Mouse (Mus musculus): Measurements from ENCODE around the gene Eif2b5.

The Eif2b5 gene

GRCm38 (mm10) chr16:20490581-20490980, 8.0 kb upstream of the Eif2b5 start:
- DNase-seq = no peak

DNA sequence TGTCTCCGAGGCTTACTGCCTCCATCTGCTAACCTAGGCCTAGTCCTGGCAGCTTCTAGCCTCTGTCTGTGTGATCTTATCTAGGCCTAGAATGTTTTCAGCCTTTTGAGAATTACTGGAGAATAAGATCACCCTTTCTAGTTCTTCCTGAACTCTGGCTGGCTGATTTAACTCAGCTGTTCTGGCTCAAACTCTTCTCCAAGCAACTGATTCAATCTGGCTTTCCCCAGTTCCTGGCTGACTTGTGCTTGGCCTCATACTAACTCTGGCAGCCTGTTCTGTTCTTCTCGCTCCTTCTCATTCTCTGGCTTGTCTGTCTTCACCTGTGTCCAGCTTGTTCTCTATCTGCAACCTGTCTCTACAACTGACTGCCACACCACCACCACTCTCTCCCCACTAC, 7.3 kb upstream of the Eif2b5 start:
- no peak for DNase-seq

- DNase-seq = no peak
Observed at GRCm38 (mm10) chr16:20493452-20493851, 5.2 kb upstream of the Eif2b5 start.

DNA sequence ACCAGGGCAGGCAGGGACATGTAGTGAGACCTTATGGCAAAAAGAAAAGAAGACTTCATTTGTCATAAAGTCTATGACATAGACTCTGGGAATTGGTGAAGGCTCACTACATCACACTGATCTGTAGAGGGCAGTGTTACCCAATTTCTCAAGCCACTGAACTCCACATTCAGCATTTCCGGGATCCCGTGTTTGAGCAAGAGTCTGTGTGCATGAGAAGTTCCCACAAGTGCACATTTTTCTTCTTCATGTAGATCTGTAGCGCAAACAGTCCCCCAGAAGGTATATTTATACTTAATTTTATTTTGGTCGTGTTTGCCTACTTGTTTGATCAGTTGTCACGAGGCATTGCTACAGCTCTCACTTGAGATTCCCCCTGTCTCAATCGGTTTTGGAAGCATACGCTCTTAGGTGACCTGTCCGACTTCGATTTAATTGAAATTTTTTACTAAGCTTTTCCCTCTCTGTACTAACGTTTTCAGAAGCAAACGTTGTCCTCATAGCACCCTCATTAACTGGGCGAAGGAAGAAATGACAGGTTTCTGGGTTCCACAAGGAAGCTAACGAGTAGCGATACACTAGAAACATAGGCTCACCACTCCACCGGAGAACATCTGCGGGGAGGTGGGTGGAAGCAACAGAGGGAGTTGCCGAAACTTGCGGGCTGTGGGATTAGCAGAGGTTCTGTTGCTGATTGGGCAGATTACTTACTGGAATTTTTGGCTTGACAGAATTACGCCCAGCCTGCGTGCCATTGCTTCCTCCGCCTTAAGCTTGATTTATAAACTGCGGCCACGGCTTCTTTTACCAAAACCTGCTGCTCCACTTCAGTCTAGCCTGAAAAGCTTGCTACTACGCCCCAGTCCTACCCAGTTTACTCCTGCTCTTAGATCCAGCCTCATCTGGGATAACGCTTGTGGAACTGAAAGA, 1.7 kb upstream of the Eif2b5 start:
- peak; percentile 82 for DNase-seq

DNA sequence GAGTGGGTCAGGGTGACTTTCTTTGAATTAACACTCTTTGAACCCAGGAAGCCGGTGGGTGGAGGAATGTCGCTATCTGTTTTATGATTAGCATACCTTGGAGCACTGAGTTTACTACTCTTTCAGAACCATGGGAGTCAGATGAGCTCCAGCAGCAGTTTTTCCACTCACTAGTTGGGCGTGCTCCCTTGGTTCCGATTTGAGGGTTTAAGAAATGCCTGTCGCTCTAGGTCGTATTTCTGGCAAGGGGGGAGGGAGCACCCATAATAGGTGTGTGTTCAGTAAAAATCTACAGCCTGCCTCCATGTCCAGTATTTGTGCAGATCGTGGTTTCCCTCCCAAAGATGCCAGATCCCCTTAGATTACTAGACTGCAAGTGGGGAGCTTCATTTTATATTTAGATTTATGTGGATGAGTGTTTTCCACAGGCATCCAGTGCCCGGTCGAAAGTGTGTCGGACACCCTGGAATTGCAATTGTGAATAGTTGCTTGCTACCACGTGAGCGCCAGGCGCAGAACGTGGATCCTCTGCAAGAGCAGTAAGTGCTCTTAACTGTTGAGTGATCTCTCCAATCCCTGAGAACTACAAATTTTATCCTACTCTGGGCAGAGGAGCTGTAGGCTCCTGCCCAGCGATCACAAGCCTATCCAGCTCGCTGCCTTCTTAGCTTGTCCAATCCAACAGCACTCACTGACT, 489 bp upstream of the Eif2b5 start:
- peak; percentile 58 for DNase-seq

- no peak for DNase-seq
Observed at GRCm38 (mm10) chr16:20506000-20506399, 7.4 kb downstream of the Eif2b5 start.

DNA sequence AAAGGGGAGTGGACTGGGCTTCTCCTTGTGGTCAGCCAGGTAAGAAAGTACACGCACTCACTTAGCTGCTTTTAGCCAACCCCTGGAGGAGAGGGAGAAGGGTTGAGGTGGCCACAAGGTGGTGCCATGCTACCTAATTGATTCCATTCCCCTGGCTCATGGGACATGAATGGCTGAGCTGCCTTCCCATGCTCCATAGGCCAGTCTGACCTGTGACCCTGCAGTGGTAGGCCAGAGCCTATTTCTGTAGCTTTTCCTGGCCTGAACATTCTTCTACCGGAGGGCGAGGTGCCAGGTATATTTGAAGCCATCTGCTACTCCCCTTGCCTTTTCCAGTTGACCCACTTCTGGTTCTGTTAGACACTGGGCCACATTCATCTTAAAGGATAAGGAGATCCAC, 10.7 kb downstream of the Eif2b5 start:
- DNase-seq = peak; percentile 73

- no peak for DNase-seq
Observed at GRCm38 (mm10) chr16:20511277-20511847, 12.7 kb downstream of the Eif2b5 start.

GRCm38 (mm10) chr16:20516032-20516431, 17.4 kb downstream of the Eif2b5 start:
- no peak for DNase-seq

DNA sequence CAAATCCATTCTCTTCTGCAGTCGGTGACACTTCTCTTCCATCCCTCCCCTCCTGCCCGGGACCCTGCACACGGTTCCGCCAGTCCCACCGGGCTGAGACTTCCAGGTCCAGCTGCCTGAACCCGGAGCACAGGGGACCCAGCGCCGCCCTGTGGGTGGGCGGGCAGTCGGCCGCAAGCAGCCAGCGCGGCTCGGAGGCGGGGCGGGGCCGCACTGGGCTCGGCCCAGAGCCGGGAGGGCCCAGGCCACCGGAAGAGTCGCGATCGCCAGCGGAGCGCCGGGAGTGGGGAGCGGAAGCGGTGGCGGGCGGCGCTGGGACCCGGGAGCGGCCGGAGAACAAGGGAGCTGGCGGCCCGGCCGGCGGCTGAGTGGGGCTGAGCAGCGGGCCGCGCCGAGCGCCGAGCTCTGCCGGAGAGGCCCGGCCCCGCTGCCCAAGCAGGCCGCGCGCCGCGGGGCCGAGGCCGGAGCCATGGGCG, 18.1 kb downstream of the Eif2b5 start, which contains the start of gene Dvl3:
Dvl3 (plus strand) TSS at position 257 of the 476 bp plus-strand sequence.
- peak; percentile 83 for DNase-seq

DNA sequence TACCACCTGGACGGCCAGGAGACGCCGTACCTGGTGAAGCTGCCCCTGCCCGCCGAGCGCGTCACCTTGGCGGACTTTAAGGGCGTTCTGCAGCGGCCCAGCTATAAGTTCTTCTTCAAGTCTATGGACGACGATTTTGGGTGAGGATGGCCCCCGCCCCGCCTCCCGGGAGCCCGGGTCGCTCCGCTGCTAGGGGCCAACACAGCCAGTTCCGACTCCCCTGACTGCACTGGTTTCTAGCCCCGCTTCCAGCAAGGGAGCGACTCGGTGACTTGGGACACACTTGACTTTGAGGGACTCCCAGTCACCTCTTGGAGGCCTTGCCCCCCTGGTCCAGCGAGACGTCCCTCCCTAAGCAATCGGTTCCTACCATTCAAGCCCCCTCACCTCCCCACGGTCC, 18.6 kb downstream of the Eif2b5 start:
- DNase-seq = no peak

DNA sequence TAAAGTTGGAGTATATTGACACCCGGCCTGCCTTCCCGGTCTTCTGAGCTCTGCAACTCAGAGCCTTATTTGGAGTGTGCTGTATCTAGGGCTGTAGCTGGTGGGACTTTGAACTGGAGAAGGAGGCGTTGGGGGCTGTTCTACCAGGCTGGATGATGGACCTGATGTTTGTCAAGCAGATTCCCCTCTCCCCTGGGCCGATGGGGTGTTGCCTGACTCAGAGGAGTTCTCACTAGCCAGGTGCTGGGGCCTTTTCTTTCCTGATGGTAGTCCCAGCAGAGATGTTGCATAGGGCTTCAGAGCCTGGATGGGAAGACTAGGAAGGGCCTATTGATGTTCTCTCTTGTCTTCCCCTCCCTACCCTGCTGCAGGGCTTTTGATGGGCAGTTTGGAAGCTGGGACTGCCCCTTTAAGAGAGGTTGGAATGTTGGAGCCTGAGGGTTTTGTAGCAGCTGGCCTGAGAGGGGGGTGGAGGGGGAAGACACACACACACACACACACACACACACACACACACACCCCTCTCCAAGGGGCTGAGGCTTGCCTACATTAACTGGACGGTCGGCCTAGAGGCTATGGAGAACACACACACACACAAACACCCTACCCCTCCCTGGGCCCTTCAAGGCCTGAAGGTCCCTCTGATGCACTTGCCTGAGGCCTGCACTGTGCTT, 19.2 kb downstream of the Eif2b5 start:
- DNase-seq = no peak

GRCm38 (mm10) chr16:20523886-20524285, 25.3 kb downstream of the Eif2b5 start:
- DNase-seq = no peak

- DNase-seq = no peak
Observed at GRCm38 (mm10) chr16:20528779-20529178, 30.2 kb downstream of the Eif2b5 start.

DNA sequence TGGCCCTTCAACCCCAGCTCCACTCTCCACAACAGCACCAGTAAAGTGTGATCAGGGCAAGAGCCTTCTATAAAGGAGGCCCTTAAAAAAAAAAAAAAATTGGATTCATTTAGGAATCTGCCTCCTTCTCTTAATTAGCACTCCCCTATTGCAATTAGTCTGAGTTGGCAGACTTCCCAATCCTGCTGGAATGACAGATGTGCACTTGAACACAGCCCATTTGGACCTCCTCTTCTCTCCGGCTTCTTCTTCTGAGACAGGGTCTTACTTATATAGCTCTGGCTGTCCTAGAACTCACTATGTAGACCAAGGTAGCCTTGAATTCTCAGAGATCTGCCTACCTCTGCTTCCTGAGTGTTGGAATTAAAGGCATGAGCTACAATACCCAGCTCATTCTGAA, 30.8 kb downstream of the Eif2b5 start:
- DNase-seq = no peak

GRCm38 (mm10) chr16:20530941-20531340, 32.3 kb downstream of the Eif2b5 start:
- DNase-seq = no peak

DNA sequence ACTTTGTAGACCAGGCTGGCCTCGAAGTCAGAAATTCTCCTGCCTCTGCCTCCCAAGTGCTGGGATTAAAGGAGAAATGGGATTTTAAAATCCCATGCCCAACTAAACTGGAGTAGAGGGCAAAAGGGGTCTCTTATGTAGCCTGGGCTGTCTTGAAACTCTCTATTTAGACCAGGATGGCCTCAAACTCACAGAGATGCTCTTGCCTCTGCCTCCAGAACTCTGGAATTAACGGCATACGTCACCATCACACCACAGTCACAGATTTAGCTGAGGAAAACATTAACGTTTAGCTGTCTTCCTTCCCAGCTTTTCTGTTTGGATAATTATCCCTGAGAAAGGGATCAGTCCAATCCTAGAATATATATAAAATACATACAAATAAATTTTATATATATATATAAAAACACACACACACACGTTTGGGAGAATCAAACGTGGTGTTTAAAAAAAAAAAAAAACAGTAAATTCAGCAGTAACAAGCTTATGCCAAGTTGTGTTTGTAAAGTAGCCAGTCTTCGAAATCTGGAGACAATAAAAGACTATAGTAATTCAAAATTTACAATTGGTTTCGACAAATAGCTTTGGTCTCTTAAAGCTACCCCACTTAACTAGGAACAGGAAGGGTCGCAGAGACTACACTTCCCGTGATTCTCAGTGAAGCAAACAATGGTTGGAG, 36.1 kb downstream of the Eif2b5 start:
- no peak for DNase-seq

DNA sequence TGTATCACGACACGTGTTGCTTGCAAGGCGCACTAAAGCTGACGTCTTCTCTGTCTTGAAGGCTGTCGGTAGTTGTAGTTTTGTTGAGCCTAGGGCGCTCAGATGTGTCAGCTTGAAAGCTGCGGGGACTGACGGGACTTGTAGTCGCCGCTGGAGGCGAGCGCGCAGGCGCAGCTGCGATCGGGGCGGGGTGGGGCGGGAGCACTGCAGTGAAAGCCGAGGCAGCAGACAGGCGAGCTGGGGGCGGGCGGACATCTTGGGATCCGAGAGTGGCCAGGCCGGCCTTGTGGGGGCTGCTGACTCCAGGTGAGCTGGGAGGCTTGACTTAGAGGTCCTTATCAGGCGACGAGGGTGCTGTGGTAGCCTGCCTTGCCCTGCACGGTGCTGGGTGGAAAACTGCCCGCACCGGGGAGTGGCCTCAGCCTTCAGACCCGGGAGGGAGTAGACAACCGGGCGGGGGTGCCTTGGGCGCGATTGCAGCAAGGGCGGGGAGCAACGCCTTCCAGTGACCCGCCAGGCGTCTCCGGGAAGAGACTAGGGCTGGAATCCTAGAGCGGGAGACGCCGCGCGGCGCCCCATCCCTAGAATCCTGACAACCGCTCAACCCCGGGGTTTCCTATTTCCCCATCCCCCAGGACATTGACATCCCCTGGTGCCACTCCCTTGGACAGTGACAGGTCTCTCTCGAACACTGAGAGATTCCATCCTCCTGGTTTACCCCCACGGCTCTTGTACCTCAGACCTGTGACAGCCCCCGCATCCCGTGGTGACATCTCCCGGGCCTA, 36.9 kb downstream of the Eif2b5 start, which contains the start of gene Ap2m1:
Ap2m1 (plus strand) TSS at position 183 of the 785 bp plus-strand sequence.
- peak; percentile 99 for DNase-seq

DNA sequence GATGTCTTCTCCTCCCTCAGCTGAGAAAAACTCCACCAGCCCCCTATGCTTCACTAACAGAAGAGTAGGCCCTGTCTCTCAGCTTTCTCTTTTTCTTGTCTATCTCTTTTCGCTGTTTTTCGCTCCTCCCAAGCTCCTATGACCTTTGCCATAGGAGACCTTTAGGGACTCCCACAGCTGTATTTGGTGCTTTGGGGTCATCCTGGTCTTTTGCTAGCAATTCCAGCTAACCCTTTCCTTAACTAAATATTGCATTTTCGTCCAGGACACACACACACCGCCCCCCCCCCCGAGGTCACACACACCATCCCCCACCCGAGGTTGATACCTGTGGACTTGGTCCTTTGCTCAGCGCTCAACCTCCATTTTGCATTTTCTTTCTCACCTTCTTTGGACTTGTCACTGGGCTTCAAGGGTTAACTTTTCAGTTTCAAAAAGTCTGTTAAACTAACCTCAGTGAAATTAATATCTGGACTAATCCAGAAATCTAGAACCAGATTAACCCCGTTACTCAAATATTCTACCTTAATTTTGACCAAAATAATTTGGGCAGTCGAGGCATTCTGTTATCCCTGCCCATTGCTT, 37.6 kb downstream of the Eif2b5 start:
- DNase-seq = no peak

DNA sequence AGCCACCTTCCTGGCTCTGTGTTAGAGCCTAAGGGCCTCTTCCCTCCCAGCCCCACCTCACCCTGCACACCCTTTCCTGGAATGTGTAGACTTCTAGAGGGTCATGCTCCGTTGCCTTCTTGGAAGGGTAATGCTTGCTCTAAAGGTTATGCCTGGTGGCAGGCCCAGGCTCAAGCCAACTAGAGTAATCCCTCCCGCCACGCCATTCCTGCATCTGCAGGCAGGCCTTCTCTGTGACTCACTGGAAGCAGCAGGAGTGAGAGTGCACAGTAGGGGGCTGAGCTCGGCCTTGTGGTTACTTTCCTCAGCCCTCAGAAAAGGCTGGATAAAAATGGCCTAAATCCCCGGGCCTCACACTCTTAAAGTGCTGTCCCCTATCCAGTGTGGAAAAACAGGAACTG, 38.5 kb downstream of the Eif2b5 start:
- no peak for DNase-seq
